Mouse (Mus musculus) cortical plate, adult 2 months (tissue): ENCODE measurements around the gene Ttc7b.

Experiments used
- CTCF ChIP-seq: fragments of 200-500 bp; IDR thresholded peaks from 2 replicates; pipeline ENCODE4 v1.5.1; 2011; ENCODE audit warnings: mild to moderate bottlenecking, control low read depth, low read length; ENCODE audit not compliant: insufficient read depth; ENCODE audit errors: extremely low read depth
- POLR2A ChIP-seq: fragments of 200-500 bp; IDR thresholded peaks from 2 replicates; pipeline ENCODE4 v1.6.1; 2011; ENCODE audit warnings: mild to moderate bottlenecking, low read length, control low read depth; ENCODE audit not compliant: insufficient read depth; ENCODE audit errors: extremely low read depth

GRCm38 (mm10) chr12:100428183-100428582, 92.4 kb downstream of the Ttc7b start:
- TF ChIP-seq CTCF, result no peak
- no peak for TF ChIP-seq POLR2A
